Mouse (Mus musculus) hindbrain, embryonic 12.5 days (tissue): ENCODE measurements around the gene Tgoln1. TPM values are rescaled to one million over a fixed set of nuclear protein-coding genes. Genes with fewer than 3 reads are reported as not detected.

Experiments used
- ATAC-seq: fragments of 200-750 bp; cut with Nextera tagmentation; 2 replicates; pipeline ENCODE4 v1.8.0; 2017; ENCODE audit warnings: moderate TSS enrichment; ENCODE audit not compliant: low FRiP score
- H3K27ac ChIP-seq: fragments of 300-500 bp; sonication (generic); 2 replicates; pipeline ENCODE4 v1.5.1; 2016; ENCODE audit warnings: mild to moderate bottlenecking
- H3K27me3 ChIP-seq: fragments of 300-500 bp; sonication (generic); 2 replicates; pipeline ENCODE4 v1.6.1; 2016; ENCODE audit warnings: mild to moderate bottlenecking
- H3K36me3 ChIP-seq: fragments of 300-500 bp; sonication (generic); 2 replicates; pipeline ENCODE4 v1.6.1; 2016; ENCODE audit warnings: mild to moderate bottlenecking
- H3K4me1 ChIP-seq: fragments of 300-500 bp; sonication (generic); 2 replicates; pipeline ENCODE4 v1.6.1; 2016
- H3K4me2 ChIP-seq: fragments of 300-500 bp; sonication (generic); replicated peaks from 2 replicates; pipeline ENCODE4 v1.6.1; 2016; ENCODE audit warnings: mild to moderate bottlenecking
- H3K4me3 ChIP-seq: fragments of 300-500 bp; sonication (generic); 2 replicates; pipeline ENCODE4 v1.5.1; 2016; ENCODE audit warnings: mild to moderate bottlenecking
- H3K9ac ChIP-seq: fragments of 300-500 bp; sonication (generic); 2 replicates; pipeline ENCODE4 v1.6.1; 2016; ENCODE audit warnings: mild to moderate bottlenecking, moderate library complexity
- H3K9me3 ChIP-seq: fragments of 300-500 bp; sonication (generic); replicated peaks from 2 replicates; pipeline ENCODE4 v1.6.1; 2016; ENCODE audit warnings: mild to moderate bottlenecking
- WGBS: fragments of 180-500 bp; shearing (Covaris S2); methylation state at CpG from one replicate; pipeline ENCODE4 v1.1.7; 2016; 5-methylcytosine and 5-hydroxymethylcytosine counted together
- polyA plus RNA-seq: library from polyadenylated mRNA; unstranded; fragments of >200 nt; fragmentation: Nextera tagmentation; extraction: Ambion mirVana; gene quantifications from 2 replicates; pipeline ENCODE4 v1.2.1, GENCODE M21; 2016

Tgoln1 gene
- polyA plus RNA-seq, 1 experiment from 2014 or later = 39.2 TPM

- no peaks in the 10 kb centered on the region for H3K36me3 ChIP-seq
- H3K4me2 ChIP-seq = no peak overlapping the region
- no peak overlapping the region for H3K9ac ChIP-seq
- no peak for ATAC-seq
- 50% methylated on average over 12 of the region's 12 CpGs for WGBS
- no peaks in the 10 kb centered on the region for H3K27me3 ChIP-seq
- H3K4me3 ChIP-seq = no peak overlapping the region
- no peaks in the 10 kb centered on the region for H3K9me3 ChIP-seq
- no peak overlapping the region for H3K27ac ChIP-seq
- peaks cover 7% of the 10 kb centered on the region; the same call in 1 of the 2 replicates for H3K4me1 ChIP-seq
These were observed 31.3 kb upstream of the Tgoln1 start for GRCm38 (mm10) chr6:72648002-72648595.

DNA sequence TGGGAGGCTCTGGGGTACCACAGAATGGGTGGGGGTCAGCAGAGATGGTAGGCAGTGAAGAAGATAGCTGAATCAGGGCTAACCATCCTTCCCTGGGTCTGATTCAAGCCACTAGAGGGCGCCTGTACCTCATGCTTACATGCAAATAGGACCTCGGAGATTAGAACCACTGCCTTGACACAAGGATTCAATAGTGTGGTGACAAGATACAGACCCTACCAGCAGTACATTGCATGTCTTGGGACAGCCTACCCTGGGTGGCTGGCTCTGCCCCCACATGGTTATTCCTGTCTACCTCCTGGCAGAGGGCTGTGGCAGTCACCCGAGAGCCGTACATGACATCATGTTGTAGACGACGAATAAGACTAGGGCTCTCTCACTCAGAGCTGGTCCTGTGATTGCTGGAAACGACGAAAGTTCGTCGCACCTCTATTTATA is 30.6 kb upstream of the Tgoln1 start:
- Histone ChIP-seq H3K4me2 (no peak overlapping the region), H3K4me3 (no peak overlapping the region), H3K9me3 (no peaks in the 10 kb centered on the region), H3K27me3 (no peaks in the 10 kb centered on the region), H3K27ac (no peak overlapping the region), H3K4me1 (peaks cover 7% of the 10 kb centered on the region; the same call in 1 of the 2 replicates), H3K9ac (no peak overlapping the region), H3K36me3 (no peaks in the 10 kb centered on the region)
- 62% methylated on average over 10 of the region's 10 CpGs for WGBS
- ATAC-seq = peak; percentile 69

GRCm38 (mm10) chr6:72645364-72645763 is 28.6 kb upstream of the Tgoln1 start:
- no peak for ATAC-seq
- no peaks in the 10 kb centered on the region for H3K27me3 ChIP-seq
- H3K36me3 ChIP-seq = no peaks in the 10 kb centered on the region
- H3K9ac ChIP-seq = no peak overlapping the region
- 84% methylated on average over 7 of the region's 7 CpGs for WGBS
- no peaks in the 10 kb centered on the region for H3K9me3 ChIP-seq
- no peak overlapping the region for H3K4me3 ChIP-seq
- H3K4me2 ChIP-seq = no peak overlapping the region
- peaks cover 7% of the 10 kb centered on the region; the same call in 1 of the 2 replicates for H3K4me1 ChIP-seq
- no peak overlapping the region for H3K27ac ChIP-seq

DNA sequence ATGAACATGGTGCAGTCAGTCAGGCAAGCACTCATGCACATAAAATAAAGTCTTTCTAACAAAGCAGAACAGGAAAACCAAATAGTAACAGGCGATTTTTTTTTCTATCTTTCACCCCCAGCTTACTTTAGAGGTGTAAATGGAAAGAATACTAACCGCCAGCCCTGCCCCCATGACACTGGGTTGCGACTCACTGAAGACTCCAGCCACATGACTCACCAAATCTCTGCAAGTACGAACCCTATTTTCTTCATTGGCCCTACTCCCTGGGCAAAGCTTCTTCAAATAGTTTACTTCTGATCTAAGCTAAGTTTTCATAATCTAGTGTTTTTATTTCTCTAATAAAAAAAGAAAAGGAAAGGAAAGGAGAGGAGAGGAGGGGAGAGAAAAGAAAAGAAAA is 27.8 kb upstream of the Tgoln1 start:
- Histone ChIP-seq H3K27me3 (no peaks in the 10 kb centered on the region), H3K9ac (no peak overlapping the region), H3K4me1 (peaks cover 7% of the 10 kb centered on the region; the same call in 1 of the 2 replicates), H3K4me3 (no peak overlapping the region), H3K27ac (no peak overlapping the region), H3K9me3 (no peaks in the 10 kb centered on the region), H3K36me3 (no peaks in the 10 kb centered on the region), H3K4me2 (no peak overlapping the region)
- no peak for ATAC-seq
- 87% methylated on average over 4 of the region's 4 CpGs for WGBS

GRCm38 (mm10) chr6:72641218-72641954 is 24.6 kb upstream of the Tgoln1 start:
- H3K27ac ChIP-seq = no peak overlapping the region
- ATAC-seq = no peak
- no peak overlapping the region for H3K9ac ChIP-seq
- no peak overlapping the region for H3K4me2 ChIP-seq
- WGBS = 84% methylated on average over 18 of the region's 18 CpGs
- H3K36me3 ChIP-seq = no peaks in the 10 kb centered on the region
- H3K4me1 ChIP-seq = no peaks in the 10 kb centered on the region
- no peaks in the 10 kb centered on the region for H3K9me3 ChIP-seq
- H3K27me3 ChIP-seq = no peaks in the 10 kb centered on the region
- no peak overlapping the region for H3K4me3 ChIP-seq

- no peaks in the 10 kb centered on the region for H3K9me3 ChIP-seq
- H3K4me1 ChIP-seq = no peaks in the 10 kb centered on the region
- no peak for ATAC-seq
- H3K27ac ChIP-seq = no peak overlapping the region
- no peak overlapping the region for H3K4me2 ChIP-seq
- H3K36me3 ChIP-seq = peaks cover 3% of the 10 kb centered on the region; the same call in 1 of the 2 replicates
- H3K27me3 ChIP-seq = no peaks in the 10 kb centered on the region
- WGBS = 83% methylated on average over 3 of the region's 3 CpGs
- H3K9ac ChIP-seq = no peak overlapping the region
- no peak overlapping the region for H3K4me3 ChIP-seq
These were observed 20.1 kb upstream of the Tgoln1 start for GRCm38 (mm10) chr6:72636940-72637339.

DNA sequence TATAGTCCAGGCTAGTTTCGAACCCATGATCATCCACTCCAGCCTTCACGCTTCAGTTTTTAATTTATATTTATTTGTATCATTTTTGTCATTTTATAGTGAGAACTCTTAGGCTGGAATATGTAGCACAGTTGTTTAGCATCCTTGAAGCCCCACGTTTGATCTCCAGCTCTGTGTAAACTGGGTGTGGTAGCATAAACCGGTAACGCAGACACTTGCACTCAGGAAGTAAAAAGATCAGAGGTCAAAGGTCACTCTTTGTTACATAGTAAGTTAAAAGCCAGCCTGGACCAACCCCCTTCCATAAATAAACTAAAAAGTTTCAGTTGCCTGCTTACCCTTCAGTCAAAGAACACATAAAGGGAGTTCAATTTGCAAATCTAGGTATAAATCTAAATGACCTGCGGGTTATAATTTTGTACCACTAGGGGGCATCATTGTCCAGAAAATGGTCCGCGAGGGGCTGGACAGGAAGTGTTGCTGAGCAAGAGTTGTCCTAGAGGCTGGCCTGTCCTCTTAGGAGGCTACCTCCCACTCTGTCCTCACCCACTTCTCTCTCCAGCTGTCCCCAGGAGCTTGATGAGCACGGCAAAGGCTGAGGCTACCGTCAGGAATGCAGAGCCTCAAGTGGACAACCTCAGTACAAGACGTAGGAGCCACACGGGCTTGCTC is 19.1 kb upstream of the Tgoln1 start:
- H3K9ac ChIP-seq = no peak overlapping the region
- 52% methylated on average over 12 of the region's 12 CpGs for WGBS

GRCm38 (mm10) chr6:72634311-72634710 is 17.5 kb upstream of the Tgoln1 start:
- Histone ChIP-seq H3K9ac (no peak overlapping the region), H3K4me1 (no peaks in the 10 kb centered on the region), H3K4me2 (no peak overlapping the region), H3K4me3 (no peak overlapping the region), H3K9me3 (no peaks in the 10 kb centered on the region), H3K27me3 (no peaks in the 10 kb centered on the region), H3K27ac (no peak overlapping the region), H3K36me3 (peaks cover 26% of the 10 kb centered on the region; the same call in 1 of the 2 replicates)
- WGBS = 76% methylated on average over 10 of the region's 10 CpGs
- ATAC-seq = no peak

More for the DNA sequence above, 19.1 kb upstream of the Tgoln1 start:
- H3K36me3 ChIP-seq = peaks cover 13% of the 10 kb centered on the region; the same call in 1 of the 2 replicates
- no peak overlapping the region for H3K4me2 ChIP-seq
- H3K27ac ChIP-seq = no peak overlapping the region
- no peaks in the 10 kb centered on the region for H3K27me3 ChIP-seq
- no peaks in the 10 kb centered on the region for H3K4me1 ChIP-seq
- H3K4me3 ChIP-seq = no peak overlapping the region
- H3K9me3 ChIP-seq = no peaks in the 10 kb centered on the region
- peak; percentile 60; the same call in 1 of the 2 replicates for ATAC-seq

DNA sequence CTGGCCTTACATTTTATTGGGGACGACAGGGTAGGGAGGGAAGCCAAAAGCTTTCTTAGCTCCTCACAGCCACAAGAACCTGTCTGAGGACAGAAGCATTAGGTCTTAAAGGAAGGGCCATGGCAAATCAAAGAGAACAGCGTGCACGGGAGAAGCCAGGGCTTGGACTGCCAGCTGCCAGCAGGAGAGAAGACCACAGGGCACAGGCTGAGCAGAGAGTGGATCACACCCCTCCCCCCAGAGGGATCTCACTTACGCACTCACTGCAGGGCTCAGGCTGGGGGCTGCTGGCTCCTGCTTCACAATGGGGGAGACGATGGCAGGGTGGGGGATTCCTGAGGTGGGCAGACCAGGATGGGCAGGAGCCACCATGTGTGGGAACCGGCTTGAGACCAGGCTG is 14.9 kb upstream of the Tgoln1 start:
- no peak; the same call in 1 of the 2 replicates for ATAC-seq
- H3K27me3 ChIP-seq = no peaks in the 10 kb centered on the region
- H3K27ac ChIP-seq = no peak overlapping the region
- H3K36me3 ChIP-seq = peaks cover 33% of the 10 kb centered on the region
- 88% methylated on average over 6 of the region's 6 CpGs for WGBS
- no peak overlapping the region for H3K4me2 ChIP-seq
- H3K4me3 ChIP-seq = no peak overlapping the region
- no peaks in the 10 kb centered on the region for H3K4me1 ChIP-seq
- H3K9me3 ChIP-seq = no peaks in the 10 kb centered on the region
- 0 out of 2 replicates have a peak overlapping the region, but pooled peaks have one; percentile 10 for H3K9ac ChIP-seq

- 88% methylated on average over 14 of the region's 14 CpGs for WGBS
- no peaks in the 10 kb centered on the region for H3K4me1 ChIP-seq
- no peak overlapping the region for H3K4me2 ChIP-seq
- no peaks in the 10 kb centered on the region for H3K27me3 ChIP-seq
- H3K4me3 ChIP-seq = no peak overlapping the region
- H3K9ac ChIP-seq = no peak overlapping the region
- H3K36me3 ChIP-seq = peaks cover 33% of the 10 kb centered on the region
- H3K27ac ChIP-seq = no peak overlapping the region
- no peak for ATAC-seq
- H3K9me3 ChIP-seq = no peaks in the 10 kb centered on the region
These were observed 14.2 kb upstream of the Tgoln1 start for GRCm38 (mm10) chr6:72630961-72631360.

DNA sequence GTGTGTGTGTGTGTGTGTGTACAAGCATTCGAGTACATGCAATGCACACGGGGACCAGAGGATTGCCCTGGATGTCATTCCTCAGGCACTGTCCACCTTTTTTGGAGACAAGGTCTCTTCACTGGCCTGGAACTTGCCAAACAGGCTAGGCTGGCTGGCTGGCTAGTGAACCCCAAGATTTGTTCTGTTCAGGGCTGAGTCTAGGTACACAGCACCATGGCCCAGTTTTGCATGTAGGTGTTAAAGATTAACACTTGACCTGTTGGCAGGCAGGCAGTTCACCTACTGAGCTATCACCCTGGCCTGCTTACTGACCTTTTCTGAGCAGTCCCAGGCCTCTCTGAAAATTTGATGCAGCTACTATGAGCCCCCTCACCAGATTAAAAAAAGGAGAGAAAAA is 13.6 kb upstream of the Tgoln1 start:
- Histone ChIP-seq H3K27ac (no peak overlapping the region), H3K4me1 (no peaks in the 10 kb centered on the region), H3K4me2 (no peak overlapping the region), H3K27me3 (no peaks in the 10 kb centered on the region), H3K4me3 (no peak overlapping the region), H3K9me3 (no peaks in the 10 kb centered on the region), H3K9ac (no peak overlapping the region), H3K36me3 (peaks cover 33% of the 10 kb centered on the region)
- 88% methylated on average over 2 of the region's 2 CpGs for WGBS
- ATAC-seq = no peak

- Histone ChIP-seq H3K9me3 (no peaks in the 10 kb centered on the region), H3K4me3 (no peak overlapping the region), H3K27ac (0 out of 2 replicates have a peak overlapping the region, but pooled peaks have one; percentile 30), H3K27me3 (no peaks in the 10 kb centered on the region), H3K4me2 (no peak overlapping the region), H3K36me3 (peaks cover 33% of the 10 kb centered on the region), H3K9ac (no peak overlapping the region), H3K4me1 (no peaks in the 10 kb centered on the region)
- WGBS = 89% methylated on average over 16 of the region's 16 CpGs
- ATAC-seq = no peak
These were observed 10.5 kb upstream of the Tgoln1 start for GRCm38 (mm10) chr6:72627276-72627675.
